Comparison of ENCODE assay signal across 8 mouse cellular contexts in genomic region chr11:75189713-75190370, GRCm38 (mm10). TPM values are rescaled to one million over a fixed set of nuclear protein-coding genes. Genes with fewer than 3 reads are reported as not detected.
DNase-seq lines count a peak whose midpoint lies in the region; ATAC-seq and TF ChIP-seq lines count a peak whose summit lies in the region.

No protein-coding gene starts in this region.

- ATAC-seq in erythroblast, adult 5-6 weeks (replicated peaks; ENCODE audit: low FRiP score, poor library complexity, severe bottlenecking): peak; percentile 49
- peak; percentile 38 for ATAC-seq in limb, embryonic 12.5 days (ENCODE audit: insufficient number of reproducible peaks, insufficient read depth, low FRiP score, low TSS enrichment, low read depth)
- peak; percentile 14 for ATAC-seq in neural tube, embryonic 15.5 days (ENCODE audit: low FRiP score)

- TF ChIP-seq POLR2A in cerebellum, adult 2 months (IDR thresholded peaks at IDR 0.05; ENCODE audit: borderline replicate concordance, insufficient read depth, low read length): no peak

- H3K4me3 ChIP-seq in cerebellum, adult 2 months (replicated peaks; ENCODE audit: insufficient read depth, low read depth, low read length): peak overlapping the region; percentile 68
- peak overlapping the region; percentile 83 for H3K4me3 ChIP-seq in limb, embryonic 12.5 days (replicated peaks)
- peak overlapping the region; percentile 81 for H3K4me3 ChIP-seq in neural tube, embryonic 15.5 days (replicated peaks)

- DNase-seq in cerebellum, adult 2 months: no peak
- no peak for DNase-seq in cerebellum, postnatal 36 days
- DNase-seq in 416B (ENCODE audit: low read depth): peak; percentile 59
- DNase-seq in left cerebral cortex, adult 8-10 months (ENCODE audit: low spot score in 2 of 2): no peak
- no peak for DNase-seq in layer of hippocampus, postnatal 14 days (ENCODE audit: low spot score in 2 of 2)

- under 1% methylated on average over 22 of the region's 22 CpGs for WGBS in cerebellum, adult 2 months
- WGBS in limb, embryonic 12.5 days: under 1% methylated on average over 22 of the region's 22 CpGs
- under 1% methylated on average over 22 of the region's 22 CpGs for WGBS in neural tube, embryonic 15.5 days

- 0 out of 2 replicates have a peak, but pooled peaks cover 2% of the 10 kb centered on the region for H3K4me1 ChIP-seq in cerebellum, adult 2 months (ENCODE audit: control insufficient read depth, insufficient read depth, low read length)
- peaks cover 35% of the 10 kb centered on the region for H3K4me1 ChIP-seq in limb, embryonic 12.5 days (replicated peaks)
- H3K4me1 ChIP-seq in neural tube, embryonic 15.5 days: peaks cover 56% of the 10 kb centered on the region

- no peak for TF ChIP-seq CTCF in cerebellum, adult 2 months (IDR thresholded peaks at IDR 0.05; ENCODE audit: borderline replicate concordance, insufficient read depth, low read depth, low read length)

- H3K36me3 ChIP-seq in limb, embryonic 12.5 days: peaks cover 6% of the 10 kb centered on the region; the same call in 1 of the 2 replicates
- no peaks in the 10 kb centered on the region for H3K36me3 ChIP-seq in neural tube, embryonic 15.5 days

- no peaks in the 10 kb centered on the region for H3K27me3 ChIP-seq in cerebellum, adult 2 months (ENCODE audit: control insufficient read depth, insufficient read depth, low read length)
- H3K27me3 ChIP-seq in limb, embryonic 12.5 days: peaks cover 37% of the 10 kb centered on the region
- H3K27me3 ChIP-seq in neural tube, embryonic 15.5 days (replicated peaks): peaks cover 28% of the 10 kb centered on the region

- no peak overlapping the region for H3K27ac ChIP-seq in cerebellum, adult 2 months (ENCODE audit: insufficient read depth, low read length)
- H3K27ac ChIP-seq in limb, embryonic 12.5 days: no peak overlapping the region
- H3K27ac ChIP-seq in neural tube, embryonic 15.5 days (replicated peaks): 0 out of 2 replicates have a peak overlapping the region, but pooled peaks have one; percentile 24

- H3K9ac ChIP-seq in limb, embryonic 12.5 days (replicated peaks): peak overlapping the region; percentile 71
- H3K9ac ChIP-seq in neural tube, embryonic 15.5 days (replicated peaks): peak overlapping the region; percentile 73

- H3K4me2 ChIP-seq in limb, embryonic 12.5 days: peak overlapping the region; percentile 94
- H3K4me2 ChIP-seq in neural tube, embryonic 15.5 days: peak overlapping the region; percentile 88

- no peaks in the 10 kb centered on the region for H3K9me3 ChIP-seq in limb, embryonic 12.5 days
- no peaks in the 10 kb centered on the region for H3K9me3 ChIP-seq in neural tube, embryonic 15.5 days (replicated peaks)

RNA-seq across cellular contexts. Expression of gene Dph1, which starts 1.2 kb away (rescaled TPM):
- 18.6 and 19.3 TPM in 2 replicates for polyA plus RNA-seq in cerebellum, adult 2 months (2012; rRNA removed)
- total RNA-seq in erythroblast, adult 5-6 weeks (2015; ENCODE audit: low replicate concordance): 0.58 and 4.2 TPM in 2 replicates
- total RNA-seq in erythroblast, adult 5-6 weeks (2017; ENCODE audit: low replicate concordance): 3.6 and 4.5 TPM in 2 replicates
- polyA plus RNA-seq in limb, embryonic 12.5 days (2016; fragmentation: Nextera tagmentation; extraction: Ambion mirVana): 24.0 and 25.5 TPM in 2 replicates
- 13.8 and 16.2 TPM in 2 replicates for polyA plus RNA-seq in neural tube, embryonic 15.5 days (2015; fragmentation: Nextera tagmentation; extraction: Ambion mirVana)
- 10 to 100 TPM; 22.7 to 28.7 (median 27.0) TPM for total RNA-seq in left cerebral cortex, adult 8-10 months (2022)
- 10 to 100 TPM; 21.7 to 24.4 TPM for total RNA-seq in layer of hippocampus, postnatal 14 days (2021)

RNA-seq across cellular contexts. Expression of gene Rtn4rl1, which starts 3.7 kb away (rescaled TPM):
- polyA plus RNA-seq in cerebellum, adult 2 months (2012; rRNA removed): 23.9 and 28.6 TPM in 2 replicates
- not detected in 2 replicates for total RNA-seq in erythroblast, adult 5-6 weeks (2015; ENCODE audit: low replicate concordance)
- not detected in 2 replicates for total RNA-seq in erythroblast, adult 5-6 weeks (2017; ENCODE audit: low replicate concordance)
- polyA plus RNA-seq in limb, embryonic 12.5 days (2016; fragmentation: Nextera tagmentation; extraction: Ambion mirVana): 1.5 and 2.1 TPM in 2 replicates
- 12.6 and 13.7 TPM in 2 replicates for polyA plus RNA-seq in neural tube, embryonic 15.5 days (2015; fragmentation: Nextera tagmentation; extraction: Ambion mirVana)
- 10 to 100 TPM; 67.2 to 72.6 (median 67.9) TPM for total RNA-seq in left cerebral cortex, adult 8-10 months (2022)
- total RNA-seq in layer of hippocampus, postnatal 14 days (2021): 10 to 100 TPM; 82.1 to 83.1 TPM

RNA-seq across cellular contexts. Expression of gene Ovca2, which starts 11.2 kb away (rescaled TPM):
- polyA plus RNA-seq in cerebellum, adult 2 months (2012; rRNA removed): 15.3 and 16.3 TPM in 2 replicates
- 1.9 and 6.7 TPM in 2 replicates for total RNA-seq in erythroblast, adult 5-6 weeks (2015; ENCODE audit: low replicate concordance)
- 4.6 and 5.7 TPM in 2 replicates for total RNA-seq in erythroblast, adult 5-6 weeks (2017; ENCODE audit: low replicate concordance)
- 29.6 and 31.0 TPM in 2 replicates for polyA plus RNA-seq in limb, embryonic 12.5 days (2016; fragmentation: Nextera tagmentation; extraction: Ambion mirVana)
- polyA plus RNA-seq in neural tube, embryonic 15.5 days (2015; fragmentation: Nextera tagmentation; extraction: Ambion mirVana): 12.6 and 15.4 TPM in 2 replicates
- total RNA-seq in left cerebral cortex, adult 8-10 months (2022): 10 to 100 TPM; 12.8 to 13.5 (median 13.2) TPM
- total RNA-seq in layer of hippocampus, postnatal 14 days (2021): 10 to 100 TPM; 14.8 to 15.2 TPM

RNA-seq across cellular contexts. Expression of gene Hic1, which starts 20.5 kb away (rescaled TPM):
- polyA plus RNA-seq in cerebellum, adult 2 months (2012; rRNA removed): 3.0 and 3.7 TPM in 2 replicates
- not detected in 2 replicates for total RNA-seq in erythroblast, adult 5-6 weeks (2015; ENCODE audit: low replicate concordance)
- total RNA-seq in erythroblast, adult 5-6 weeks (2017; ENCODE audit: low replicate concordance): not detected in 2 replicates
- polyA plus RNA-seq in limb, embryonic 12.5 days (2016; fragmentation: Nextera tagmentation; extraction: Ambion mirVana): 30.3 and 35.5 TPM in 2 replicates
- 5.3 and 10.7 TPM in 2 replicates for polyA plus RNA-seq in neural tube, embryonic 15.5 days (2015; fragmentation: Nextera tagmentation; extraction: Ambion mirVana)
- 1 to 10 TPM; 3.2 to 3.7 (median 3.4) TPM for total RNA-seq in left cerebral cortex, adult 8-10 months (2022)
- total RNA-seq in layer of hippocampus, postnatal 14 days (2021): 1 to 10 TPM; 3.3 to 4.5 TPM

Comparison
In these comparisons a context has a peak if more than half of its experiments do, and no peak if none do; other contexts are left out.
1. RNA of gene Dph1, which starts 1.2 kb away (total RNA-seq): 22.7 to 28.7 TPM in left cerebral cortex, adult 8-10 months and 21.7 to 24.4 TPM in layer of hippocampus, postnatal 14 days; 0.58 to 4.5 TPM in erythroblast, adult 5-6 weeks; every median in the first group is over 4 times any median in the second.
2. RNA of gene Rtn4rl1, which starts 3.7 kb away (total RNA-seq): 82.1 to 83.1 TPM in layer of hippocampus, postnatal 14 days and 67.2 to 72.6 TPM in left cerebral cortex, adult 8-10 months; not detected in erythroblast, adult 5-6 weeks; every median in the first group is over 10 times any median in the second.
3. Peak in every context shown above with its lines, with median percentiles within 50 percentile points of each other: H3K4me3 ChIP-seq and ATAC-seq.